Mouse (Mus musculus) testis, adult 2 months (tissue): Measurements from ENCODE around the gene Hadh. TPM values are rescaled to one million over a fixed set of nuclear protein-coding genes. Genes with fewer than 3 reads are reported as not detected.

ENCODE experiments used
- H3K27ac ChIP-seq: fragments of 200-500 bp; 2 replicates; pipeline ENCODE4 v1.5.1; 2012; ENCODE audit warnings: low read depth, low read length; ENCODE audit not compliant: control insufficient read depth, insufficient read depth
- H3K27me3 ChIP-seq: fragments of 200-500 bp; 2 replicates; pipeline ENCODE4 v1.6.1; 2012; ENCODE audit warnings: mild to moderate bottlenecking, low read length, moderate library complexity; ENCODE audit not compliant: control insufficient read depth, insufficient read depth
- H3K36me3 ChIP-seq: fragments of 200-500 bp; 2 replicates; pipeline ENCODE4 v1.6.1; 2012; ENCODE audit warnings: mild to moderate bottlenecking, low read length; ENCODE audit not compliant: control insufficient read depth, insufficient read depth
- H3K4me1 ChIP-seq: fragments of 200-500 bp; 2 replicates; pipeline ENCODE4 v1.6.1; 2012; ENCODE audit warnings: low read length; ENCODE audit not compliant: control insufficient read depth, insufficient read depth
- H3K4me3 ChIP-seq: fragments of 200-500 bp; 2 replicates; pipeline ENCODE4 v1.5.1; 2012; ENCODE audit warnings: low read depth, mild to moderate bottlenecking, low read length, moderate library complexity, mixed read lengths; ENCODE audit not compliant: control insufficient read depth
- CTCF ChIP-seq: fragments of 200-500 bp; IDR thresholded peaks from 2 replicates; pipeline ENCODE4 v1.5.1; 2012; ENCODE audit warnings: low read depth, mild to moderate bottlenecking, inconsistent platforms, low read length, moderate library complexity; ENCODE audit not compliant: control insufficient read depth, insufficient read depth, insufficient replicate concordance
- POLR2A ChIP-seq: fragments of 200-500 bp; IDR thresholded peaks from 2 replicates; pipeline ENCODE4 v1.6.1; 2012; ENCODE audit warnings: low read depth, mild to moderate bottlenecking, inconsistent platforms, low read length, moderate library complexity; ENCODE audit not compliant: control insufficient read depth
- polyA plus RNA-seq: library from polyadenylated mRNA; depleted of rRNA; stranded (reverse); fragments of >200 nt; gene quantifications from 2 replicates; pipeline ENCODE4 v1.2.3, GENCODE M21; 2012; rRNA removed

Hadh gene
- polyA plus RNA-seq, 1 experiment, result 36.2 TPM

GRCm38 (mm10) chr3:131186193-131186592, 85.7 kb downstream of the Hadh start:
- H3K27ac ChIP-seq, result no peak overlapping the region
- H3K4me3 ChIP-seq, result no peak overlapping the region
- H3K36me3 ChIP-seq, result no peaks in the 10 kb centered on the region
- no peak for TF ChIP-seq POLR2A
- no peak for TF ChIP-seq CTCF
- H3K4me1 ChIP-seq, result no peaks in the 10 kb centered on the region
- H3K27me3 ChIP-seq, result no peaks in the 10 kb centered on the region

Other genes with a start within 250 kb of the Hadh start
- 84.7 and 86.2 TPM in 2 replicates for gene Lef1, start 161.6 kb downstream of the Hadh start, polyA plus RNA-seq
- gene Cyp2u1, start 31.1 kb upstream of the Hadh start, polyA plus RNA-seq, result 4.6 and 4.7 TPM in 2 replicates
- gene Sgms2, start 219.3 kb upstream of the Hadh start, polyA plus RNA-seq, result 37.1 and 48.2 TPM in 2 replicates